16 mouse cellular contexts compared by ENCODE assay signal in genomic region chr4:137228566-137229115, GRCm38 (mm10). TPM values are rescaled to one million over a fixed set of nuclear protein-coding genes. Genes with fewer than 3 reads are reported as not detected.
DNase-seq lines count a peak whose midpoint lies in the region; ATAC-seq and TF ChIP-seq lines count a peak whose summit lies in the region.
"Had no signal": no experiment of that assay in that cellular context is flagged by ENCODE, and none has a peak within 500 bp of the region (broad histone marks: within the 10 kb centered on the region; RNA-seq: fewer than 3 reads in every experiment).

No protein-coding gene starts in this region.

- DNase-seq in heart, postnatal 4 days = peak; percentile 44
- DNase-seq in kidney, postnatal 4 days = peak; percentile 45 to 64
- DNase-seq in kidney, adult 8-10 months = no peak
- peak; percentile 72 for DNase-seq in testis, postnatal 10 days (ENCODE audit: low spot score)
- no peak for DNase-seq in testis, postnatal 14 days (ENCODE audit: low spot score)
- DNase-seq: gastrocnemius, postnatal 36 days; thymus, adult 2 months had no signal

- 86% methylated on average over 15 of the region's 15 CpGs for WGBS in heart, embryonic 11.5 days (ENCODE audit: insufficient replicate concordance)
- WGBS in intestine, postnatal 0 days = 79% methylated on average over 15 of the region's 15 CpGs

- H3K27me3 ChIP-seq in heart, embryonic 11.5 days (ENCODE audit: control insufficient read depth, insufficient read depth, low read length) = no peaks in the 10 kb centered on the region
- no peaks in the 10 kb centered on the region for H3K27me3 ChIP-seq in intestine, postnatal 0 days (replicated peaks; ENCODE audit: control insufficient read depth, insufficient read depth, low read length)
- H3K27me3 ChIP-seq: liver, embryonic 12.5 days had no signal

- 0 out of 2 replicates have a peak, but pooled peaks cover 2% of the 10 kb centered on the region for H3K4me1 ChIP-seq in heart, embryonic 11.5 days (ENCODE audit: control insufficient read depth, insufficient read depth, low read length)
- peaks cover 3% of the 10 kb centered on the region; the same call in 1 of the 2 replicates for H3K4me1 ChIP-seq in intestine, postnatal 0 days (replicated peaks; ENCODE audit: control insufficient read depth, insufficient read depth, low read length)
- H3K4me1 ChIP-seq: liver, embryonic 12.5 days had no signal

- TF ChIP-seq CTCF in intestine, postnatal 0 days (IDR thresholded peaks at IDR 0.05; ENCODE audit: low read depth) = no peak

- no peaks in the 10 kb centered on the region for H3K9me3 ChIP-seq in heart, embryonic 11.5 days (replicated peaks; ENCODE audit: control insufficient read depth, low read length)
- H3K9me3 ChIP-seq in intestine, postnatal 0 days (ENCODE audit: control insufficient read depth) = no peaks in the 10 kb centered on the region
- H3K9me3 ChIP-seq: limb, embryonic 10.5 days; liver, embryonic 12.5 days; midbrain, embryonic 13.5 days had no signal

- H3K4me2 ChIP-seq in heart, embryonic 11.5 days = no peak overlapping the region
- H3K4me2 ChIP-seq in intestine, postnatal 0 days (replicated peaks; ENCODE audit: low read depth) = no peak overlapping the region
- H3K4me2 ChIP-seq: liver, embryonic 12.5 days; midbrain, embryonic 13.5 days had no signal

- H3K27ac ChIP-seq in heart, embryonic 11.5 days (ENCODE audit: low read depth, low read length) = no peak overlapping the region
- H3K27ac ChIP-seq in intestine, postnatal 0 days (ENCODE audit: low read depth, low read length) = no peak overlapping the region
- H3K27ac ChIP-seq: layer of hippocampus, adult 2 months; limb, embryonic 10.5 days; liver, embryonic 12.5 days; midbrain, embryonic 13.5 days had no signal

- H3K4me3 ChIP-seq in heart, embryonic 11.5 days (ENCODE audit: low read depth, low read length) = no peak overlapping the region
- H3K4me3 ChIP-seq in intestine, postnatal 0 days (ENCODE audit: low read depth, low read length) = no peak overlapping the region
- H3K4me3 ChIP-seq: layer of hippocampus, adult 2 months; limb, embryonic 10.5 days; liver, embryonic 12.5 days; midbrain, embryonic 13.5 days had no signal

- H3K36me3 ChIP-seq in heart, embryonic 11.5 days (ENCODE audit: control insufficient read depth, insufficient read depth, low read length) = no peaks in the 10 kb centered on the region
- H3K36me3 ChIP-seq in intestine, postnatal 0 days (ENCODE audit: control insufficient read depth, insufficient read depth) = no peaks in the 10 kb centered on the region
- H3K36me3 ChIP-seq: limb, embryonic 10.5 days; liver, embryonic 12.5 days; midbrain, embryonic 13.5 days had no signal

- ATAC-seq in heart, embryonic 11.5 days (replicated peaks; ENCODE audit: insufficient number of reproducible peaks, low FRiP score, low TSS enrichment) = no peak
- ATAC-seq in intestine, postnatal 0 days = no peak
- ATAC-seq: hindbrain, embryonic 16.5 days; liver, embryonic 12.5 days; midbrain, embryonic 13.5 days had no signal

- no peak overlapping the region for H3K9ac ChIP-seq in heart, embryonic 11.5 days (ENCODE audit: low read depth, low read length)
- no peak overlapping the region for H3K9ac ChIP-seq in intestine, postnatal 0 days (ENCODE audit: low read depth, low read length)
- H3K9ac ChIP-seq: liver, embryonic 12.5 days; midbrain, embryonic 13.5 days had no signal

RNA-seq across cellular contexts. Expression of gene Wnt4, which starts 48.6 kb away (rescaled TPM):
- under 1 TPM; 0.76 to 0.88 TPM for total RNA-seq in heart, postnatal 4 days (2021)
- polyA plus RNA-seq in heart, embryonic 11.5 days (2014; fragmentation: Nextera tagmentation; extraction: Ambion mirVana) = 2.2 and 2.9 TPM in 2 replicates
- 2.1 and 2.4 TPM in 2 replicates for polyA plus RNA-seq in intestine, postnatal 0 days (2015; fragmentation: Nextera tagmentation; extraction: Ambion mirVana)
- total RNA-seq: megakaryocyte progenitor cell, adult 5-6 weeks; neutrophil, adult 5-6 weeks had no signal

Comparison
In these comparisons a context has a peak if more than half of its experiments do, and no peak if none do; other contexts are left out.
1. DNase-seq: peak in heart, postnatal 4 days (single experiment), kidney, postnatal 4 days (2 of 2) and testis, postnatal 10 days (single experiment); none in kidney, adult 8-10 months (0 of 2) and testis, postnatal 14 days (single experiment).